Mouse (Mus musculus) cerebellum, postnatal 4 days (tissue): ENCODE results near the gene Chkb.

Source experiments
- DNase-seq, 2 experiments: peaks; one replicate each; pipeline ENCODE4 v3.0.0; 2022; ENCODE audit warnings: low spot score in 2 of 2, mixed read lengths in 1 of 2

The Chkb gene

GRCm38 (mm10) chr15:89399716-89400115 lies 30.0 kb downstream of the Chkb start:
- DNase-seq, result no peak

- DNase-seq, result no peak
Observed at GRCm38 (mm10) chr15:89398146-89398545, 31.6 kb downstream of the Chkb start.

GRCm38 (mm10) chr15:89396883-89397282 lies 32.8 kb downstream of the Chkb start:
- no peak for DNase-seq

GRCm38 (mm10) chr15:89390081-89390480 lies 39.6 kb downstream of the Chkb start:
- DNase-seq, result no peak

DNA sequence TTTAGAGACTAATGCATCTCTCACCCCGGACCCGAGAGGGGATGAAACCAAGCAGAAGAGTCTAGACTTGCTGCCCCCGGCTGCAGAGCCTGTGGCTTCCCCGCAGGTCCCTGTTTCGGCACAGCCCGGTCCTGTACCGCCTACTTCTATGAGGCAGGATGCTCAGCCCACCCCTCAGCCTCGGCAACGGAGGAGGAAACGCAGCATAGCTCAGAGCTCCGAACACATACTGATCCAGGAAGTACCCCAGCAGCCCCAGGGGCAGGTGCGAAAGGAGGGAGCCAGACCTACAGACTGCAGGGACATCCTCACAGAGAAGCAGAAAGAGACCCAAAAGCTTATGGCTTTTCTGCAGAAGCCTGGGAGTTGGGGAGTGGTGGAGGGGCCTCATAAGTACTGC lies 42.6 kb downstream of the Chkb start:
- no peak for DNase-seq

DNA sequence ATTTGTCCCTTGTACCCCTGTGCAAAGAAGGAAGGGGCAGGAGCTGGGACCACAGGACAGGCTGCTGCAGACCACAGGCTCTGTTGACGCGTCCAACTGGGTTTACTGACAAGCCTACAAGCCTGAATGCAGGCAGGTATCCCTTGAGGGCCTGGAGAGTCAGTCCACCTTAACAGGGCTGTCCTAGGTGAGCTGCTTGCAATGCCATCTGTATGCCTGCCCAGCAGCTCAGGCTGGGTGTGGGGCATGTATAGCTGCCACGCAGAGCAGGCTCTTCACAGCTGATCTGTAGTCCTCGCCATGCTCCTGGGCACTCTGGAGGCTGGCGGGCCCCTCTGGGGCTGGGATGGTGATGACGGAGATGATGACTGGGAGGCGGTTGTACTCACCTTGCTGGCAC lies 45.1 kb downstream of the Chkb start, which contains the start of gene Klhdc7b:
Klhdc7b (plus strand) TSS at position 301 of the 400 bp plus-strand sequence.
- DNase-seq, result no peak

DNA sequence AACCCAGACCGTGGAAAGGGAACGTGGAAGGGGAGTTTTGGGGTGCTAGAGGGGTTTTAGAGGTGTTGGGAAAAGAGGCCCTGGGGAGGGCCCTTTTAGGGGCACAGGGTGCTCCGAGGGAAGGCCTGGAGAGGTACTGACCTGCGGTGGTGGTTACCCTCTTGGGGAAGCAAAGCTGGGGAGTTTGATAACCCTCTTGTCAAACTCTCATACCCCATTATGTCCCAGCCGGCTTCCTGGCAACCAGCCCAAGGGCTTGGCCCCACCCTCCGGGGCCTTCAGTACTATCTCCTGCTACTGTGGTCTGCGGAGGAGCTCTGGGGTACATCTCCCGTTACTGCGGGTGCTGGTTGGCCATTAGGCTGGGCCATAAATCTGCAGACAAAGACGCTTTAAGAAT lies 50.3 kb downstream of the Chkb start:
- no peak for DNase-seq

GRCm38 (mm10) chr15:89378831-89379401 lies 50.8 kb downstream of the Chkb start, which contains the start of gene Odf3b:
Odf3b (minus strand) TSS chr15:89379282.
- no peak for DNase-seq

GRCm38 (mm10) chr15:89377938-89378828 lies 51.5 kb downstream of the Chkb start:
- no peak for DNase-seq

DNA sequence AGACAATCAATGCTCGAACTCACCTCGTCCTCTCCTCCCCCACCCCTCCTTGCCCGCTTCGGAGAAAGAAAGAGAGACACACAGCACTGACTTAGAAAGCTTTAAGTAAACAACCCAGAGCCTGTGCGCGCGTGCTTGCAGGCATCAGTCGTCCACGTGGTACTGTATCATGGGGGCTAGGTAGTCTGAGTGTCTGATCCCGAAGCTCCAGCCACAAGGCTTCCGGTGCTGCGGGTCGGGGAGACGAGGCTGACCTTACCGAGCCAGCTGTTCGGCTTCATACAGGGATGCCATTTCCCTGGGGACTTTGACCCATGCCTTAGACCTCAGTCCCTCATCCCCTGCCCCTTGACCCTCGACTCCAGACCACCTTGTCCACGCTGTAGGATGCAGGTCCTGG lies 52.3 kb downstream of the Chkb start:
- no peak for DNase-seq

- DNase-seq, result no peak
Observed at GRCm38 (mm10) chr15:89376957-89377356, 52.8 kb downstream of the Chkb start, which contains the start of gene Tymp. Tymp (minus strand) TSS chr15:89377039.
